Mouse (Mus musculus) embryonic facial prominence, embryonic 12.5 days (tissue): Measurements from ENCODE around the gene Bcl2l11. TPM values are rescaled to one million over a fixed set of nuclear protein-coding genes. Genes with fewer than 3 reads are reported as not detected.

Experiments used
- ATAC-seq: fragments of 200-750 bp; cut with Nextera tagmentation; 2 replicates; pipeline ENCODE4 v1.8.0; 2017; ENCODE audit not compliant: insufficient number of reproducible peaks, insufficient read depth, low FRiP score, low TSS enrichment
- H3K27ac ChIP-seq: fragments of 300-500 bp; sonication (generic); 2 replicates; pipeline ENCODE4 v1.5.1; 2016; ENCODE audit warnings: mild to moderate bottlenecking
- H3K27me3 ChIP-seq: fragments of 300-500 bp; sonication (generic); 2 replicates; pipeline ENCODE4 v1.6.1; 2016; ENCODE audit warnings: mild to moderate bottlenecking, moderate library complexity
- H3K36me3 ChIP-seq: fragments of 300-500 bp; sonication (generic); 2 replicates; pipeline ENCODE4 v1.6.1; 2016; ENCODE audit warnings: mild to moderate bottlenecking
- H3K4me1 ChIP-seq: fragments of 300-500 bp; sonication (generic); 2 replicates; pipeline ENCODE4 v1.6.1; 2016
- H3K4me2 ChIP-seq: fragments of 300-500 bp; sonication (generic); replicated peaks from 2 replicates; pipeline ENCODE4 v1.6.1; 2016; ENCODE audit warnings: mild to moderate bottlenecking, moderate library complexity
- H3K4me3 ChIP-seq: fragments of 300-500 bp; sonication (generic); 2 replicates; pipeline ENCODE4 v1.5.1; 2016; ENCODE audit warnings: mild to moderate bottlenecking
- H3K9ac ChIP-seq: fragments of 300-500 bp; sonication (generic); 2 replicates; pipeline ENCODE4 v1.6.1; 2016; ENCODE audit warnings: mild to moderate bottlenecking, moderate library complexity
- H3K9me3 ChIP-seq: fragments of 300-500 bp; sonication (generic); 2 replicates; pipeline ENCODE4 v1.6.1; 2016; ENCODE audit warnings: mild to moderate bottlenecking, moderate library complexity
- WGBS: fragments of 180-500 bp; shearing (Covaris S2); methylation state at CpG from one replicate; pipeline ENCODE4 v1.1.7; 2016; 5-methylcytosine and 5-hydroxymethylcytosine counted together
- polyA plus RNA-seq: library from polyadenylated mRNA; unstranded; fragments of >200 nt; fragmentation: Nextera tagmentation; extraction: Ambion mirVana; gene quantifications from 2 replicates; pipeline ENCODE4 v1.2.1, GENCODE M21; 2016

The Bcl2l11 gene
- polyA plus RNA-seq, 1 experiment from 2014 or later, result 33.7 TPM

- no peak overlapping the region for H3K27ac ChIP-seq
- no peak for ATAC-seq
- WGBS, result 14% methylated on average over 4 of the region's 4 CpGs
Observed at GRCm38 (mm10) chr2:128115579-128115978, 10.3 kb upstream of the Bcl2l11 start.

GRCm38 (mm10) chr2:128117605-128118004, 8.2 kb upstream of the Bcl2l11 start:
- Histone ChIP-seq H3K9me3 (no peaks in the 10 kb centered on the region), H3K27ac (no peak overlapping the region), H3K27me3 (peaks cover 7% of the 10 kb centered on the region; the same call in 1 of the 2 replicates), H3K36me3 (no peaks in the 10 kb centered on the region), H3K9ac (no peak overlapping the region), H3K4me2 (no peak overlapping the region), H3K4me1 (peaks cover 5% of the 10 kb centered on the region), H3K4me3 (no peak overlapping the region)
- 71% methylated on average over 7 of the region's 7 CpGs for WGBS
- ATAC-seq, result no peak

More at GRCm38 (mm10) chr2:128115579-128115978, 10.3 kb upstream of the Bcl2l11 start:
- no peaks in the 10 kb centered on the region for H3K36me3 ChIP-seq
- H3K27me3 ChIP-seq, result no peaks in the 10 kb centered on the region
- H3K4me3 ChIP-seq, result no peak overlapping the region
- no peaks in the 10 kb centered on the region for H3K9me3 ChIP-seq
- H3K9ac ChIP-seq, result no peak overlapping the region
- H3K4me1 ChIP-seq, result peaks cover 4% of the 10 kb centered on the region; the same call in 1 of the 2 replicates
- H3K4me2 ChIP-seq, result no peak overlapping the region

- Histone ChIP-seq H3K27me3 (peaks cover 16% of the 10 kb centered on the region), H3K36me3 (no peaks in the 10 kb centered on the region), H3K4me3 (no peak overlapping the region), H3K4me1 (peaks cover 19% of the 10 kb centered on the region), H3K9me3 (no peaks in the 10 kb centered on the region), H3K27ac (no peak overlapping the region), H3K9ac (no peak overlapping the region), H3K4me2 (no peak overlapping the region)
- 93% methylated on average over 9 of the region's 9 CpGs for WGBS
- ATAC-seq, result no peak
Observed at GRCm38 (mm10) chr2:128118971-128119370, 6.9 kb upstream of the Bcl2l11 start.

GRCm38 (mm10) chr2:128122491-128122890, 3.3 kb upstream of the Bcl2l11 start:
- H3K4me2 ChIP-seq, result peak overlapping the region; percentile 97
- H3K4me1 ChIP-seq, result peaks cover 28% of the 10 kb centered on the region
- no peaks in the 10 kb centered on the region for H3K36me3 ChIP-seq
- ATAC-seq, result no peak
- H3K27ac ChIP-seq, result no peak overlapping the region
- H3K9me3 ChIP-seq, result no peaks in the 10 kb centered on the region
- H3K4me3 ChIP-seq, result peak overlapping the region; percentile 21; the same call in 1 of the 2 replicates
- H3K27me3 ChIP-seq, result peaks cover 29% of the 10 kb centered on the region
- no peak overlapping the region for H3K9ac ChIP-seq
- under 1% methylated on average over 9 of the region's 9 CpGs for WGBS

GRCm38 (mm10) chr2:128122891-128123771, 2.7 kb upstream of the Bcl2l11 start:
- Histone ChIP-seq H3K4me3 (peak overlapping the region; percentile 79), H3K27ac (no peak overlapping the region), H3K9me3 (no peaks in the 10 kb centered on the region), H3K9ac (no peak overlapping the region), H3K27me3 (peaks cover 29% of the 10 kb centered on the region), H3K4me1 (peaks cover 28% of the 10 kb centered on the region), H3K36me3 (no peaks in the 10 kb centered on the region), H3K4me2 (peak overlapping the region; percentile 97)
- 2% methylated on average over 40 of the region's 40 CpGs for WGBS
- no peak for ATAC-seq

GRCm38 (mm10) chr2:128123921-128124683, 1.7 kb upstream of the Bcl2l11 start:
- H3K27ac ChIP-seq, result no peak overlapping the region
- ATAC-seq, result no peak
- H3K4me1 ChIP-seq, result peaks cover 33% of the 10 kb centered on the region
- peak overlapping the region; percentile 97 for H3K4me2 ChIP-seq
- 5% methylated on average over 23 of the region's 23 CpGs for WGBS
- no peaks in the 10 kb centered on the region for H3K9me3 ChIP-seq
- no peaks in the 10 kb centered on the region for H3K36me3 ChIP-seq
- peak overlapping the region; percentile 79 for H3K4me3 ChIP-seq
- peaks cover 29% of the 10 kb centered on the region for H3K27me3 ChIP-seq
- H3K9ac ChIP-seq, result no peak overlapping the region

GRCm38 (mm10) chr2:128124693-128125092, 1.1 kb upstream of the Bcl2l11 start:
- Histone ChIP-seq H3K36me3 (no peaks in the 10 kb centered on the region), H3K9ac (no peak overlapping the region), H3K27ac (no peak overlapping the region), H3K9me3 (no peaks in the 10 kb centered on the region), H3K4me2 (peak overlapping the region; percentile 97), H3K4me3 (peak overlapping the region; percentile 79), H3K27me3 (peaks cover 29% of the 10 kb centered on the region), H3K4me1 (peaks cover 33% of the 10 kb centered on the region)
- 4% methylated on average over 15 of the region's 15 CpGs for WGBS
- ATAC-seq, result no peak

GRCm38 (mm10) chr2:128126591-128127051, 783 bp downstream of the Bcl2l11 start:
- WGBS, result under 1% methylated on average over 35 of the region's 35 CpGs
- Histone ChIP-seq H3K27ac (peak overlapping the region; percentile 92), H3K27me3 (peaks cover 29% of the 10 kb centered on the region), H3K4me1 (peaks cover 43% of the 10 kb centered on the region), H3K9me3 (no peaks in the 10 kb centered on the region), H3K9ac (peak overlapping the region; percentile 78), H3K4me2 (peak overlapping the region; percentile 97), H3K4me3 (peak overlapping the region; percentile 79), H3K36me3 (peaks cover 12% of the 10 kb centered on the region)
- 0 out of 2 replicates have a peak, but pooled peaks have one; percentile 6 for ATAC-seq

GRCm38 (mm10) chr2:128127121-128127671, 1.4 kb downstream of the Bcl2l11 start:
- Histone ChIP-seq H3K4me2 (peak overlapping the region; percentile 97), H3K9me3 (no peaks in the 10 kb centered on the region), H3K9ac (peak overlapping the region; percentile 78), H3K27me3 (peaks cover 23% of the 10 kb centered on the region), H3K4me3 (peak overlapping the region; percentile 79), H3K27ac (peak overlapping the region; percentile 92), H3K36me3 (peaks cover 14% of the 10 kb centered on the region), H3K4me1 (peaks cover 43% of the 10 kb centered on the region)
- under 1% methylated on average over 56 of the region's 67 CpGs for WGBS
- ATAC-seq, result peak; percentile 89

- peak overlapping the region; percentile 79 for H3K4me3 ChIP-seq
- under 1% methylated on average over 48 of the region's 48 CpGs for WGBS
- peaks cover 21% of the 10 kb centered on the region for H3K27me3 ChIP-seq
- H3K4me2 ChIP-seq, result peak overlapping the region; percentile 97
- H3K9ac ChIP-seq, result peak overlapping the region; percentile 78
- H3K36me3 ChIP-seq, result peaks cover 18% of the 10 kb centered on the region
- H3K4me1 ChIP-seq, result peaks cover 40% of the 10 kb centered on the region
- no peaks in the 10 kb centered on the region for H3K9me3 ChIP-seq
- ATAC-seq, result peak; percentile 6
- peak overlapping the region; percentile 92 for H3K27ac ChIP-seq
Observed at GRCm38 (mm10) chr2:128127691-128128292, 2.0 kb downstream of the Bcl2l11 start.

- ATAC-seq, result no peak
- Histone ChIP-seq H3K27me3 (peaks cover 17% of the 10 kb centered on the region), H3K4me3 (peak overlapping the region; percentile 79), H3K4me2 (peak overlapping the region; percentile 97), H3K9ac (peak overlapping the region; percentile 78), H3K36me3 (peaks cover 25% of the 10 kb centered on the region), H3K9me3 (no peaks in the 10 kb centered on the region), H3K4me1 (peaks cover 33% of the 10 kb centered on the region), H3K27ac (no peak overlapping the region)
- 14% methylated on average over 10 of the region's 10 CpGs for WGBS
Observed at GRCm38 (mm10) chr2:128128532-128128931, 2.7 kb downstream of the Bcl2l11 start.
